Mouse (Mus musculus) heart, adult 10 weeks (tissue): ENCODE results near the gene Mlkl. TPM values are rescaled to one million over a fixed set of nuclear protein-coding genes. Genes with fewer than 3 reads are reported as not detected.

Experiments
- polyA plus RNA-seq: library from polyadenylated mRNA; stranded (reverse); fragments of 350-450 nt; fragmentation: Illumina TruSeq; extraction: RNeasy Lipid Tissue Mini Kit (QIAGEN cat#74804); gene quantifications from one replicate; pipeline ENCODE4 v1.2.3, GENCODE M21; 2014; ENCODE audit warnings: low read depth, low replicate concordance

Mlkl gene
- 2.6 TPM for polyA plus RNA-seq

DNA sequence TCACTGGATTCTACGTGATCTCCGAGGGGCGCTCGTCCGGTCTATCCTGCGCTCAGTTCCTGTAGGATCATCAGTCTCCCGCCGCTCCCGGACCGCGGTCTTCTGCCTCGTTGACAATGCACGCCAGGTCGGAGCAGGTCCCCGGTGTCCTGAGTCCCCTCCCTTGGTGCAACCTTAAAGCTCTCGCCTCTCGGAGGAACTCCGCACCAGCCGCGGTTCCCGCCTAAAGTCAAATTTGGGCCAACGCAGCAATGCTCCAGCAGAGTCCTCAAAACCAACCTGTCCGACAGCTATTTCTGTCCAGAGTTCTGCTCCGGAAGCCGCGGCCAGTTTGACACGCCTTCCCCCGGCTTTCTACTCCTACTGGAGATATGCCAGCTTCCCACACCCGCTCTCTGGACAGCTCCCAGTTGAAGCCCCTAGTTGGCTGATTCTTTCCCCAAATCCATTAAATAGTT, at the start of gene Mlkl:
Mlkl (minus strand) TSS at position 288 of the 458 bp plus-strand sequence.

DNA sequence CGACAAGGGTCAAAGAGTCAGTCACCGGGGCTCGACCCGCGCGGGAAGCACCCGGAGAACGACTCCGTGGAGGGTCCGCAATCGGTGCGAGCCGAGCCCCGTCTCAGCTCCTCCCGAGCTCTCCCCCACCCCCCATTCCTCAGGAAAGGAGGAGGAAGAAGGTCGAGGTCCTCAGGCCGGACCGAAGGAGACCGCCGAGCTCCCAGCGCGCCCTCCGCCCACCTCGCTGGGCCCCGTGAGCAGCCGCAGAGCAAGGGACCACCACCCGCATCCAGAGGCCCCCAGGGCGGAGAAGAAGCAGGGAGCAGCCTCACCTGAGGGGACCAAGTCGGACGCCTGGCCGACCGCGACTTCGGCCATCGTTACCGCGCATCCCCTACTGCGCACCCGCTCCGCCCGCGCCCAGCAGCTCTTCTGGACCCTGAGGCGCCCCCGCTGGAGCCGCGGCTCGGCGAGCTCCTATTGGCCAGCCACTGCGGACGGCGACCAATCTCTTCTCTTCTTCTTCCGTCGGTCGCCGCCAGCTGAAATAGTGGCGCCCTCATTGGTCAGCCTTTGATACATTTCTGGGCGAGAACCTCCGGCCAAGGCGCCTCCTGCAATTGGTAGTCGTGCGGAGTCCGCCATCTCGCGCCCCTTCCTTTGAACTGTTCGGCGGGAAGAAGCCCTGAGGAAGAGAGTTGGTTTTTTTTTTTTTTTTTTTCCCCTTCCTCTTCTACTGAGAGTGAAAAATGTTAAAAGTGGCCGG, 38.0 kb downstream of the Mlkl start, which contains the start of gene Rfwd3:
Rfwd3 (minus strand) TSS at position 402 of the 748 bp plus-strand sequence.

Other genes starting within 250 kb of the Mlkl start
- gene Clec18a, start 245.8 kb downstream of the Mlkl start, polyA plus RNA-seq = 2.8 TPM
- gene Pdpr, start 243.5 kb downstream of the Mlkl start, polyA plus RNA-seq = 52.7 TPM
- 57.9 TPM for gene Glg1, start 79.0 kb downstream of the Mlkl start, polyA plus RNA-seq
- 17.4 TPM for gene Rfwd3, start 38.0 kb downstream of the Mlkl start, polyA plus RNA-seq
- gene Fa2h, start 55.6 kb upstream of the Mlkl start, polyA plus RNA-seq = not detected
- gene Wdr59, start 183.9 kb upstream of the Mlkl start, polyA plus RNA-seq = 5.8 TPM
- 57.5 TPM for gene Znrf1, start 197.9 kb upstream of the Mlkl start, polyA plus RNA-seq